Mouse (Mus musculus) lung, adult 2 months (tissue): ENCODE measurements around the gene Sart1.

Source experiments
- CTCF ChIP-seq: fragments of 200-500 bp; IDR thresholded peaks from 2 replicates; pipeline ENCODE4 v1.5.1; 2011; ENCODE audit warnings: mild to moderate bottlenecking, low read length, control low read depth; ENCODE audit not compliant: insufficient read depth
- POLR2A ChIP-seq: fragments of 200-500 bp; IDR thresholded peaks from 2 replicates; pipeline ENCODE4 v1.6.1; 2011; ENCODE audit warnings: low read depth, mild to moderate bottlenecking, control low read depth, low read length, borderline replicate concordance; ENCODE audit errors: extremely low read depth

DNA sequence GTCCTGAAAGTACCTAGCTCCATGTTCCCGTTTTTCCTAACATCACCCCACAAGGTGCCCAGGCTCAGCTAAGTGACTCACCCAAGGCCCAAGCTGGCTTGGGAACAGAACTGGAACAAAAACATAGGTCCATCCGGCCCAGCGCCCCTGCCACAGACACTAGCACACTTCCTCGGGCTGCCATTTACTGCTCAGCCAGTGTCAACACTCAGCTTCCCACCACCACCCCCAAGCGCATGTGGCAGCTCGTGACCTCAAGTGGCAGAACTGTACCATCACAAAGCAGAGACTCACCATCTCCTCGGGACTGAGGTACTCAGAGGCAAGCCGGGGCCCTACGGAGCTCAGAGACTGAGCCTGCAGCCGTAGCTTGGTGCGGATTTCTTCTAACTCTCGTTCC is 5.2 kb downstream of the Sart1 start:
- TF ChIP-seq CTCF (no peak), POLR2A (no peak)
